Mouse (Mus musculus): ENCODE data around the gene Rad50. TPM values are rescaled to one million over a fixed set of nuclear protein-coding genes. Genes with fewer than 3 reads are reported as not detected.

The Rad50 gene
- total RNA-seq, 4 experiments from 2014 or later: 9.9 to 12.1 (median 11.8) TPM

- DNase-seq (ENCODE audit: low spot score in 2 of 2): no peak
Measured at GRCm38 (mm10) chr11:53635590-53636182, 71.4 kb downstream of the Rad50 start.

- DNase-seq (ENCODE audit: low spot score in 2 of 2): no peak
Measured at GRCm38 (mm10) chr11:53634556-53634955, 72.6 kb downstream of the Rad50 start, which contains the start of gene Il13. Gene Il13, minus strand, starts transcription at chr11:53634702.

- no peak for DNase-seq (ENCODE audit: low spot score in 2 of 2)
Measured at GRCm38 (mm10) chr11:53633644-53634043, 73.5 kb downstream of the Rad50 start.

GRCm38 (mm10) chr11:53632122-53632733, 74.9 kb downstream of the Rad50 start:
- DNase-seq (ENCODE audit: low spot score in 2 of 2): no peak

- DNase-seq (ENCODE audit: low spot score in 2 of 2): peak; percentile 26 to 43
Measured at GRCm38 (mm10) chr11:53627859-53628258, 79.3 kb downstream of the Rad50 start.

- no peak for DNase-seq (ENCODE audit: low spot score in 2 of 2)
Measured at GRCm38 (mm10) chr11:53626802-53627373, 80.2 kb downstream of the Rad50 start.

- DNase-seq (ENCODE audit: low spot score in 2 of 2): no peak
Measured at GRCm38 (mm10) chr11:53624124-53624523, 83.0 kb downstream of the Rad50 start.

- DNase-seq (ENCODE audit: low spot score in 2 of 2): no peak
Measured at GRCm38 (mm10) chr11:53623573-53623972, 83.5 kb downstream of the Rad50 start.

GRCm38 (mm10) chr11:53622440-53622806, 84.7 kb downstream of the Rad50 start:
- DNase-seq (ENCODE audit: low spot score in 2 of 2): no peak

- DNase-seq (ENCODE audit: low spot score in 2 of 2): no peak
Measured at GRCm38 (mm10) chr11:53621582-53622439, 85.3 kb downstream of the Rad50 start.

GRCm38 (mm10) chr11:53620094-53620493, 87.0 kb downstream of the Rad50 start:
- DNase-seq (ENCODE audit: low spot score in 2 of 2): no peak

- DNase-seq (ENCODE audit: low spot score in 2 of 2): no peak
Measured at GRCm38 (mm10) chr11:53619428-53619827, 87.7 kb downstream of the Rad50 start.

GRCm38 (mm10) chr11:53618619-53619198, 88.4 kb downstream of the Rad50 start, which contains the start of gene Il4:
Gene Il4, minus strand, starts transcription at chr11:53618669.
- DNase-seq (ENCODE audit: low spot score in 2 of 2): no peak

GRCm38 (mm10) chr11:53617562-53618109, 89.5 kb downstream of the Rad50 start:
- no peak for DNase-seq (ENCODE audit: low spot score in 2 of 2)

GRCm38 (mm10) chr11:53616748-53617558, 90.2 kb downstream of the Rad50 start:
- DNase-seq (ENCODE audit: low spot score in 2 of 2): no peak

- DNase-seq (ENCODE audit: low spot score in 2 of 2): no peak
Measured at GRCm38 (mm10) chr11:53615575-53615974, 91.5 kb downstream of the Rad50 start.

GRCm38 (mm10) chr11:53615172-53615571, 91.9 kb downstream of the Rad50 start:
- DNase-seq (ENCODE audit: low spot score in 2 of 2): no peak

GRCm38 (mm10) chr11:53609672-53610071, 97.4 kb downstream of the Rad50 start:
- no peak for DNase-seq (ENCODE audit: low spot score in 2 of 2)

GRCm38 (mm10) chr11:53609231-53609630, 97.9 kb downstream of the Rad50 start:
- DNase-seq (ENCODE audit: low spot score in 2 of 2): no peak

- DNase-seq (ENCODE audit: low spot score in 2 of 2): no peak
Measured at GRCm38 (mm10) chr11:53605609-53606008, 101.5 kb downstream of the Rad50 start.
